Mouse (Mus musculus) stomach, embryonic 14.5 days (tissue): ENCODE results near the gene Gm45713. TPM values are rescaled to one million over a fixed set of nuclear protein-coding genes. Genes with fewer than 3 reads are reported as not detected.

Source experiments
- ATAC-seq: fragments of 200-750 bp; cut with Nextera tagmentation; 2 replicates; pipeline ENCODE4 v1.8.0; 2017; ENCODE audit warnings: low read depth, moderate TSS enrichment; ENCODE audit not compliant: insufficient number of reproducible peaks, insufficient read depth, low FRiP score
- H3K27ac ChIP-seq: fragments of 300-500 bp; sonication (generic); 2 replicates; pipeline ENCODE4 v1.5.1; 2014; ENCODE audit warnings: mild to moderate bottlenecking, low read length, moderate library complexity, mixed read lengths
- H3K27me3 ChIP-seq: fragments of 300-500 bp; sonication (generic); 2 replicates; pipeline ENCODE4 v1.6.1; 2014; ENCODE audit warnings: low read length, control low read depth, mixed read lengths; ENCODE audit not compliant: control insufficient read depth, insufficient read depth
- H3K36me3 ChIP-seq: fragments of 300-500 bp; sonication (generic); 2 replicates; pipeline ENCODE4 v1.6.1; 2014; ENCODE audit warnings: mild to moderate bottlenecking, control low read depth, low read length, moderate library complexity, mixed read lengths; ENCODE audit not compliant: control insufficient read depth, insufficient read depth
- H3K4me1 ChIP-seq: fragments of 300-500 bp; sonication (generic); 2 replicates; pipeline ENCODE4 v1.6.1; 2014; ENCODE audit warnings: low read length, control low read depth, mixed read lengths; ENCODE audit not compliant: control insufficient read depth, insufficient read depth
- H3K4me2 ChIP-seq: fragments of 300-500 bp; sonication (generic); replicated peaks from 2 replicates; pipeline ENCODE4 v1.6.1; 2014; ENCODE audit warnings: low read depth, low read length, control low read depth
- H3K4me3 ChIP-seq: fragments of 300-500 bp; sonication (generic); 2 replicates; pipeline ENCODE4 v1.5.1; 2014; ENCODE audit warnings: low read depth, low read length, control low read depth
- H3K9ac ChIP-seq: fragments of 300-500 bp; sonication (generic); replicated peaks from 2 replicates; pipeline ENCODE4 v1.6.1; 2014; ENCODE audit warnings: low read depth, mild to moderate bottlenecking, control low read depth, low read length, moderate library complexity, mixed read lengths
- H3K9me3 ChIP-seq: fragments of 300-500 bp; sonication (generic); 2 replicates; pipeline ENCODE4 v1.6.1; 2016; ENCODE audit warnings: low read depth, low read length, control low read depth; ENCODE audit not compliant: control insufficient read depth
- WGBS: fragments of 180-500 bp; shearing (Covaris S2); extraction: QIAGEN DNeasy Blood & Tissue Kit; methylation state at CpG from one replicate; pipeline ENCODE4 v1.1.7; 2014; 5-methylcytosine and 5-hydroxymethylcytosine counted together
- polyA plus RNA-seq: library from polyadenylated mRNA; unstranded; fragments of >200 nt; fragmentation: Nextera tagmentation; extraction: Ambion mirVana; gene quantifications from 2 replicates; pipeline ENCODE4 v1.2.1, GENCODE M21; 2014

Gene Gm45713
- 0.65 and 0.83 TPM in 2 replicates for polyA plus RNA-seq

DNA sequence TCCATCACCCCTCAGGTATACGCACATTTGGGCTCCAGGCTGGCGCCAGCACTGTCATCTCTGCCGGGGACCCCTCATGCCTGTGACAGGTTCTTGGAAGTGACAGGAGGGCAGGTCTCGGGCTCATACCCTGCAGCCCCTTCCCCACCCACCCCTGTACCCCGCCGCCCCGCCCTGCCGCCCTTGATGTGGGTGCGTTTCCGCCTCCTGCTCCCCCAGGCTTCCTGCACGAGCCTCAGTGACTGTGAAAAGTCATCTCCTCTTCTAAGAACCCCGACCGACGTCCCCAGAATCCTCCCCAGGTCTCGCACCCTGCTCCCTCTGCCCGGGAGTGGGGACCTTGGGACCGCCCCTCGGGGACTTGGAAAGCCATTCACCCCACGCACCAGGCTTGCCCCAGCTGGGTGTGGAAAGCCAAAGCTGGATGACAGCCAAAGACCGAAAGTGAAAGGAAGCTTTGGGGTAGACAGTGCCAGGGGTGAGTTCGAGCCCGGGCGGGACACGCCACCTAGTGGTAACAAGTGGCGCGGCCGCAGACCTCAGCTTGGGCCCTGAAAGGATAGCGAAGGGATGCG, at the start of gene Gm45713, which contains the start of gene Flt3l:
Gm45713 (minus strand) TSS at position 239 of the 575 bp plus-strand sequence.
Flt3l (minus strand) TSS at position 440 of the 575 bp plus-strand sequence.
- no peaks in the 10 kb centered on the region for H3K9me3 ChIP-seq
- no peaks in the 10 kb centered on the region for H3K4me1 ChIP-seq
- peak within 1 kb of the TSS; percentile 54 for H3K4me2 ChIP-seq
- H3K36me3 ChIP-seq = no peaks in the 10 kb centered on the region
- H3K9ac ChIP-seq = peak within 1 kb of the TSS; percentile 43
- 2% methylated on average over 29 of the region's 29 CpGs for WGBS
- H3K27ac ChIP-seq = no peak within 1 kb of the TSS
- no peaks in the 10 kb centered on the region for H3K27me3 ChIP-seq
- ATAC-seq = peak; percentile 86
- peak within 1 kb of the TSS; percentile 45 for H3K4me3 ChIP-seq

DNA sequence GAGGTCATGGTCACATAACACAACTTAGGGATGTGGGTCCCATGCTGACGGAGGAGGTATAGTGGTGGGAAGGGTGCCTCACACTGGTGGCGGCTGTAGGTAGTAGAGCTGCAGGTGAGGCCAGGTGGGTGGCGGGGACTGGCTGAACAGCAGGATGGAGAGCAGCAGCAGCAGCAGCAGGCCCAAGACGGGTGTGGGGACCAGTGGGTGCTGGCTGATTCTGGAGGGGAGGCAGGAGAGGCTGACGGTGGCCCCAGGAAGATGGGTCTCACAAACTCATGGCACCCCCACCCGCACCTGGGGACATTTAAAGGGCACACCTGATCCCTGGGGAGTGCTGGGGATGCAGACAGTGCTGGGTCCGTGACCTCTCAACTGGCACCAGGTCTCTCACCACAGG, 47.6 kb upstream of the Gm45713 start:
- H3K27me3 ChIP-seq = peaks cover 49% of the 10 kb centered on the region

GRCm38 (mm10) chr7:45182606-45183005, 46.6 kb upstream of the Gm45713 start:
- H3K9ac ChIP-seq = no peak overlapping the region
- no peaks in the 10 kb centered on the region for H3K9me3 ChIP-seq
- ATAC-seq = 0 out of 2 replicates have a peak, but pooled peaks have one; percentile 7
- H3K4me1 ChIP-seq = no peaks in the 10 kb centered on the region
- peak overlapping the region; percentile 19 for H3K4me3 ChIP-seq
- no peaks in the 10 kb centered on the region for H3K36me3 ChIP-seq
- WGBS = 19% methylated on average over 11 of the region's 11 CpGs
- peak overlapping the region; percentile 41 for H3K4me2 ChIP-seq
- no peak overlapping the region for H3K27ac ChIP-seq
- H3K27me3 ChIP-seq = peaks cover 57% of the 10 kb centered on the region

More for the DNA sequence above, 47.6 kb upstream of the Gm45713 start:
- no peaks in the 10 kb centered on the region for H3K4me1 ChIP-seq
- H3K36me3 ChIP-seq = no peaks in the 10 kb centered on the region
- H3K4me3 ChIP-seq = no peak overlapping the region
- H3K4me2 ChIP-seq = no peak overlapping the region
- 65% methylated on average over 7 of the region's 7 CpGs for WGBS
- no peak overlapping the region for H3K9ac ChIP-seq
- no peak overlapping the region for H3K27ac ChIP-seq
- H3K9me3 ChIP-seq = no peaks in the 10 kb centered on the region
- no peak for ATAC-seq

DNA sequence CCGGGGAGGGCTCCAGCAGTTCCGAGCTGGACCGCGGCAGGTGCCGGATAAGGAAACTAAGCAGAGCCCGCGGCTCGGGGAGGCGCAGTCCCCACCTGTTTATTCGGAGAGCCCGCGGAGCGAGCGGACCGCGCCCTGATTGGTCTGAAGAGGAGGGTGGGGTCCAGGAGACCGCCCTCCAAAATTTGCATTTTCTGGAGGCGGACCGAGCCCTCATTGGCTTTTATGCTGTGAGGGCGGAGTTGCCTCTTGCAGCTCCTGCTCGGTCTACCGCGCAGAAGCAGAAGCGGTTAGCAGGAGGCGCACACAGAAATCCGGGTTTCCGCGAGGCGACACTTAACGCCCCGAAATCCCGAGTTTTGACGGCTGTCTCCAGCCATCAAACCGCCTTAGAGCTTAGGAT, 46.2 kb upstream of the Gm45713 start:
- peak; percentile 84 for ATAC-seq
- Histone ChIP-seq H3K9ac (no peak overlapping the region), H3K4me2 (peak overlapping the region; percentile 41), H3K4me3 (peak overlapping the region; percentile 19), H3K4me1 (no peaks in the 10 kb centered on the region), H3K9me3 (no peaks in the 10 kb centered on the region), H3K36me3 (no peaks in the 10 kb centered on the region), H3K27ac (no peak overlapping the region), H3K27me3 (peaks cover 58% of the 10 kb centered on the region)
- under 1% methylated on average over 34 of the region's 34 CpGs for WGBS

DNA sequence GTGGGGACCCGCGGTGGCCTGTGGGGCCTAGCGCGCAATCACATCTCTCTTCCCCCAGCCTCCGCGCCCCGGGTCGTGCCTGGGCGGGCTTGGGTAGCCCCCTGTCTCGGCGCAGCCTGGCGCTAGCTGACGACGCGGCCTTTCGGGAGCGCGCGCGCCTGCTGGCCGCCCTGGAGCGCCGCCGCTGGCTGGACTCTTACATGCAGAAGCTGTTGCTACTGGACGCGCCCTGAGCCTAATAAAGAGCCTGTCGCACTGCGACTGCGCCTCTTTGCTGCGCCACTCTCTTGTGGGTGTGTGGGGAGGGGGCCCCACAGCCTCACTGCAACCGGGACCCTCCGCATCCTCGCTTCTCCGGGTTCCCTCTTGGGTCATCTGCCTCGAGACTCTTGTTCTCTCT, 45.5 kb upstream of the Gm45713 start:
- 6% methylated on average over 35 of the region's 35 CpGs for WGBS
- H3K4me1 ChIP-seq = no peaks in the 10 kb centered on the region
- H3K9ac ChIP-seq = no peak overlapping the region
- H3K27me3 ChIP-seq = peaks cover 65% of the 10 kb centered on the region
- no peaks in the 10 kb centered on the region for H3K36me3 ChIP-seq
- no peak overlapping the region for H3K4me3 ChIP-seq
- ATAC-seq = no peak
- H3K4me2 ChIP-seq = no peak overlapping the region
- H3K27ac ChIP-seq = no peak overlapping the region
- no peaks in the 10 kb centered on the region for H3K9me3 ChIP-seq

- Histone ChIP-seq H3K9me3 (no peaks in the 10 kb centered on the region), H3K9ac (no peak within 1 kb of the TSS), H3K27me3 (peaks cover 68% of the 10 kb centered on the region), H3K27ac (no peak within 1 kb of the TSS), H3K4me3 (no peak within 1 kb of the TSS), H3K36me3 (no peaks in the 10 kb centered on the region), H3K4me2 (no peak within 1 kb of the TSS), H3K4me1 (peaks cover 4% of the 10 kb centered on the region; the same call in 1 of the 2 replicates)
- 23% methylated on average over 20 of the region's 20 CpGs for WGBS
- ATAC-seq = no peak
Observed at GRCm38 (mm10) chr7:45180896-45181477, 45.0 kb upstream of the Gm45713 start, which contains the start of gene Pth2. TSS of gene Pth2 (plus strand) at chr7:45180995.

GRCm38 (mm10) chr7:45179469-45179868, 43.4 kb upstream of the Gm45713 start, which contains the start of gene Gfy:
TSS of gene Gfy (minus strand) at chr7:45179569.
- H3K9me3 ChIP-seq = no peaks in the 10 kb centered on the region
- H3K27ac ChIP-seq = no peak within 1 kb of the TSS
- H3K4me1 ChIP-seq = peaks cover 4% of the 10 kb centered on the region; the same call in 1 of the 2 replicates
- no peaks in the 10 kb centered on the region for H3K36me3 ChIP-seq
- H3K27me3 ChIP-seq = peaks cover 79% of the 10 kb centered on the region
- no peak for ATAC-seq
- 27% methylated on average over 7 of the region's 7 CpGs for WGBS
- no peak within 1 kb of the TSS for H3K4me2 ChIP-seq
- no peak within 1 kb of the TSS for H3K9ac ChIP-seq
- no peak within 1 kb of the TSS for H3K4me3 ChIP-seq

DNA sequence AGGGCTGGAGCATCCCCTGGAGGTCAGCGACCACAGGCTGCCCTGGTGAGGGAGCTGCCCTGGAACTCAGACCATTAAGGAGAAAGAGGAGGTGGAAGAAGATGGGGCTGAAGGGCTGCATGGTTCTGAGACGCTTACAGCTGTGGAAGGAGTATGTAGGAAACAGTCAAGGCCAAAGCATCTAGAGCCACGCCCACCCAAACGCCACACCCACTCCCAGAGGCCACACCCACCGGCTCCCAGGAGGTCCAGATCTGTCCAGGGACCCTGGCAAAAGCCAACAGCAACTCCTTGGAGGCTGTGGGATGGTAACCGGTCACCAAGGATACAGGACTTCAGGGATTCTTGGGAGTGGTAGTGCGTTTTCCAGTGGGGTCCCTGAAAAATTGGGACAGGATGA, 42.5 kb upstream of the Gm45713 start:
- no peak overlapping the region for H3K4me3 ChIP-seq
- WGBS = 22% methylated on average over 7 of the region's 7 CpGs
- H3K27ac ChIP-seq = no peak overlapping the region
- H3K9me3 ChIP-seq = no peaks in the 10 kb centered on the region
- no peak overlapping the region for H3K9ac ChIP-seq
- H3K36me3 ChIP-seq = no peaks in the 10 kb centered on the region
- no peak for ATAC-seq
- no peak overlapping the region for H3K4me2 ChIP-seq
- peaks cover 80% of the 10 kb centered on the region for H3K27me3 ChIP-seq
- H3K4me1 ChIP-seq = peaks cover 4% of the 10 kb centered on the region; the same call in 1 of the 2 replicates
